Mouse (Mus musculus) macrophage (primary cell): Measurements from ENCODE around the gene Eps8l3. TPM values are rescaled to one million over a fixed set of nuclear protein-coding genes. Genes with fewer than 3 reads are reported as not detected.
"Not testable (repeated sequence)": the region's sequence is repeated elsewhere in the genome, so short reads cannot be mapped to it uniquely, and the experiment has no call there.

Source experiments
- H3K27ac ChIP-seq: fragments of 350-480 bp; formaldehyde crosslinking; 2 replicates; pipeline ENCODE4 v1.9.0; 2021
- H3K36me3 ChIP-seq: fragments of 350-480 bp; formaldehyde crosslinking; 2 replicates; pipeline ENCODE4 v1.9.0; 2021; ENCODE audit errors: inconsistent target
- H3K4me3 ChIP-seq: fragments of 350-480 bp; formaldehyde crosslinking; 2 replicates; pipeline ENCODE4 v1.9.0; 2021; ENCODE audit errors: inconsistent target
- H3K79me2 ChIP-seq: fragments of 350-480 bp; formaldehyde crosslinking; 2 replicates; pipeline ENCODE4 v1.9.0; 2021; ENCODE audit errors: inconsistent target
- WGBS: methylation state at CpG from one replicate; pipeline ENCODE4 v1.1.7; 2026; ENCODE audit warnings: inconsistent platforms; ENCODE audit not compliant: missing documents; 5-methylcytosine and 5-hydroxymethylcytosine counted together
- polyA plus RNA-seq: library from polyadenylated mRNA; stranded (reverse); fragments of 250-400 nt; gene quantifications from 3 replicates; pipeline ENCODE4 v1.2.4, GENCODE M21; 2018; ENCODE audit warnings: inconsistent platforms

Eps8l3 gene
- polyA plus RNA-seq, 1 experiment from 2014 or later, result not detected

- Histone ChIP-seq H3K27ac (no peak overlapping the region), H3K4me3 (no peak overlapping the region), H3K79me2 (no peaks in the 10 kb centered on the region), H3K36me3 (no peaks in the 10 kb centered on the region)
- 21% methylated on average over 2 of the region's 2 CpGs for WGBS
Measured at GRCm38 (mm10) chr3:107863898-107864603, 13.0 kb upstream of the Eps8l3 start.

- H3K36me3 ChIP-seq, result no peaks in the 10 kb centered on the region
- H3K27ac ChIP-seq, result no peak overlapping the region
- no peaks in the 10 kb centered on the region for H3K79me2 ChIP-seq
- H3K4me3 ChIP-seq, result no peak overlapping the region
- WGBS, result 89% methylated on average over 10 of the region's 10 CpGs
Measured at GRCm38 (mm10) chr3:107865364-107866091, 11.5 kb upstream of the Eps8l3 start.

GRCm38 (mm10) chr3:107867086-107867485 is 9.9 kb upstream of the Eps8l3 start:
- Histone ChIP-seq H3K27ac (no peak overlapping the region), H3K36me3 (no peaks in the 10 kb centered on the region)

GRCm38 (mm10) chr3:107868452-107868851 is 8.6 kb upstream of the Eps8l3 start:
- no peak overlapping the region for H3K4me3 ChIP-seq
- H3K36me3 ChIP-seq, result no peaks in the 10 kb centered on the region
- H3K27ac ChIP-seq, result no peak overlapping the region
- WGBS, result 97% methylated on average over 21 of the region's 22 CpGs
- no peaks in the 10 kb centered on the region for H3K79me2 ChIP-seq

More at GRCm38 (mm10) chr3:107867086-107867485, 9.9 kb upstream of the Eps8l3 start:
- 12% methylated on average over 8 of the region's 8 CpGs for WGBS
- no peaks in the 10 kb centered on the region for H3K79me2 ChIP-seq
- no peak overlapping the region for H3K4me3 ChIP-seq

GRCm38 (mm10) chr3:107869097-107869496 is 7.9 kb upstream of the Eps8l3 start:
- no peak overlapping the region for H3K27ac ChIP-seq
- 73% methylated on average over 6 of the region's 7 CpGs for WGBS
- no peaks in the 10 kb centered on the region for H3K36me3 ChIP-seq
- H3K4me3 ChIP-seq, result no peak overlapping the region
- H3K79me2 ChIP-seq, result no peaks in the 10 kb centered on the region

- no peaks in the 10 kb centered on the region for H3K36me3 ChIP-seq
- H3K4me3 ChIP-seq, result no peak overlapping the region
- no peaks in the 10 kb centered on the region for H3K79me2 ChIP-seq
- no peak overlapping the region for H3K27ac ChIP-seq
- 90% methylated on average over 4 of the region's 4 CpGs for WGBS
Measured at GRCm38 (mm10) chr3:107869925-107870324, 7.1 kb upstream of the Eps8l3 start.

- Histone ChIP-seq H3K36me3 (no peaks in the 10 kb centered on the region), H3K4me3 (no peak overlapping the region), H3K79me2 (no peaks in the 10 kb centered on the region), H3K27ac (no peak overlapping the region)
- 88% methylated on average over 24 of the region's 24 CpGs for WGBS
Measured at GRCm38 (mm10) chr3:107873335-107874251, 3.4 kb upstream of the Eps8l3 start.

GRCm38 (mm10) chr3:107875231-107875630 is 1.8 kb upstream of the Eps8l3 start:
- no peak overlapping the region for H3K4me3 ChIP-seq
- no peaks in the 10 kb centered on the region for H3K79me2 ChIP-seq
- H3K27ac ChIP-seq, result no peak overlapping the region
- WGBS, result 88% methylated on average over 6 of the region's 6 CpGs
- H3K36me3 ChIP-seq, result no peaks in the 10 kb centered on the region

- Histone ChIP-seq H3K4me3 (no peak overlapping the region), H3K79me2 (no peaks in the 10 kb centered on the region), H3K27ac (no peak overlapping the region), H3K36me3 (no peaks in the 10 kb centered on the region)
- 74% methylated on average over 12 of the region's 12 CpGs for WGBS
Measured at GRCm38 (mm10) chr3:107877747-107878736, 1.0 kb downstream of the Eps8l3 start.

- no peak overlapping the region for H3K4me3 ChIP-seq
- no peaks in the 10 kb centered on the region for H3K79me2 ChIP-seq
- H3K36me3 ChIP-seq, result no peaks in the 10 kb centered on the region
- H3K27ac ChIP-seq, result no peak overlapping the region
- WGBS, result 89% methylated on average over 8 of the region's 9 CpGs
Measured at GRCm38 (mm10) chr3:107887674-107888495, 10.9 kb downstream of the Eps8l3 start.

GRCm38 (mm10) chr3:107889236-107889635 is 12.2 kb downstream of the Eps8l3 start:
- WGBS, result 84% methylated on average over 2 of the region's 2 CpGs
- not testable (repeated sequence) for H3K36me3 ChIP-seq, H3K4me3 ChIP-seq, H3K27ac ChIP-seq, H3K79me2 ChIP-seq

- WGBS, result 17% methylated on average over 6 of the region's 6 CpGs
- Histone ChIP-seq H3K36me3 (no peaks in the 10 kb centered on the region), H3K4me3 (peak overlapping the region; percentile 28; the same call in 1 of the 2 replicates), H3K79me2 (no peaks in the 10 kb centered on the region), H3K27ac (no peak overlapping the region)
Measured at GRCm38 (mm10) chr3:107895194-107895719, 18.2 kb downstream of the Eps8l3 start.
